Mouse (Mus musculus): Measurements from ENCODE around the gene Hmgn2.

- peak; percentile 12; the same call in 1 of the 2 replicates for TF ChIP-seq CTCF (IDR thresholded peaks at IDR 0.05; ENCODE audit: borderline replicate concordance, insufficient read depth, low read depth, low read length)
- TF ChIP-seq POLR2A (IDR thresholded peaks at IDR 0.05; ENCODE audit: borderline replicate concordance, insufficient read depth, low read length): no peak
These were observed 21.6 kb upstream of the Hmgn2 start for GRCm38 (mm10) chr4:133990035-133990434.
